Mouse (Mus musculus) liver, embryonic 11.5 days (tissue): ENCODE measurements at regions not wholly inside any gene's neighbourhood (a gene's known extent, or its start where the extent isn't known, plus 50 kb on each side); places are given as distances from the start of the nearest gene placed in this dataset.

Experiments used
- ATAC-seq: fragments of 200-750 bp; cut with Nextera tagmentation; replicated peaks from 2 replicates; pipeline ENCODE4 v1.8.0; 2017; ENCODE audit warnings: moderate number of reproducible peaks, mild to moderate bottlenecking, moderate TSS enrichment, moderate library complexity; ENCODE audit not compliant: low FRiP score
- DNase-seq: peaks from one replicate; pipeline ENCODE4 v3.0.0-alpha.2; 2017; ENCODE audit warnings: low spot score
- H3K27ac ChIP-seq: fragments of 300-500 bp; sonication (generic); 2 replicates; pipeline ENCODE4 v1.5.1; 2014; ENCODE audit warnings: mild to moderate bottlenecking, low read depth, low read length, control low read depth
- H3K27me3 ChIP-seq: fragments of 300-500 bp; sonication (generic); replicated peaks from 2 replicates; pipeline ENCODE4 v1.6.1; 2014; ENCODE audit warnings: low read length, mixed read lengths; ENCODE audit not compliant: control insufficient read depth, insufficient read depth
- H3K36me3 ChIP-seq: fragments of 300-500 bp; sonication (generic); 2 replicates; pipeline ENCODE4 v1.6.1; 2014; ENCODE audit warnings: mild to moderate bottlenecking, low read length, moderate library complexity, mixed read lengths; ENCODE audit not compliant: control insufficient read depth, insufficient read depth
- H3K4me1 ChIP-seq: fragments of 300-500 bp; sonication (generic); replicated peaks from 2 replicates; pipeline ENCODE4 v1.6.1; 2014; ENCODE audit warnings: low read length, mixed read lengths; ENCODE audit not compliant: control insufficient read depth, insufficient read depth
- H3K4me2 ChIP-seq: fragments of 300-500 bp; sonication (generic); 2 replicates; pipeline ENCODE4 v1.6.1; 2014; ENCODE audit warnings: mild to moderate bottlenecking, control low read depth, moderate library complexity
- H3K4me3 ChIP-seq: fragments of 300-500 bp; sonication (generic); 2 replicates; pipeline ENCODE4 v1.5.1; 2014; ENCODE audit warnings: low read depth, low read length, control low read depth
- H3K9ac ChIP-seq: fragments of 300-500 bp; sonication (generic); 2 replicates; pipeline ENCODE4 v1.6.1; 2014; ENCODE audit warnings: low read depth, low read length, control low read depth
- H3K9me3 ChIP-seq: fragments of 300-500 bp; sonication (generic); 2 replicates; pipeline ENCODE4 v1.6.1; 2016; ENCODE audit warnings: low read length, inconsistent platforms, mixed read lengths; ENCODE audit not compliant: control insufficient read depth
- WGBS: fragments of 180-500 bp; shearing (Covaris S2); extraction: QIAGEN DNeasy Blood & Tissue Kit; methylation state at CpG from one replicate; pipeline ENCODE4 v1.1.7; 2014; 5-methylcytosine and 5-hydroxymethylcytosine counted together

DNA sequence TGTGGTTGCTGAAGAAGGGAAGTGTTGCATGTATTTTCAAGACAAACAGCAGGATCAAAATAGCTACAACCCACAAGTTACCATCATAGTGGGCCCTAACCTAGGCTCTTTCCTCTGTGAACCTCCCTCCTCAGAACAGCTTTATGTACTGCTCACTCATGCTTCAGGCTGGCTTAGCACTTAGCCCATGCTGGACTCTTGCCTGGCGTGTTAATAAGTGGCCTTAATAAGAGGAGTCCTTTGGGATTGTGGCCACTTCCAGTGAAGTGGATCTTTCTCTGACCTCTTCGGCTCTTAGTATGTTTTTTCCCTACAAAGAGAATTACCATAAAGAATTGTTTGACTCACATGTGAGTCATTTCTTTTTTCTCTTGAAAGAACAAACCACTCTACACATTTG, 101.9 kb downstream of the Fam204a start:
- 79% methylated on average over 2 of the region's 2 CpGs for WGBS
- Histone ChIP-seq H3K4me1 (no peaks in the 10 kb centered on the region), H3K4me2 (no peak overlapping the region), H3K27me3 (no peaks in the 10 kb centered on the region), H3K9ac (no peak overlapping the region), H3K4me3 (no peak overlapping the region), H3K27ac (no peak overlapping the region), H3K36me3 (no peaks in the 10 kb centered on the region), H3K9me3 (no peaks in the 10 kb centered on the region)
- ATAC-seq: no peak
- no peak for DNase-seq

GRCm38 (mm10) chr19:60120917-60121316, 105.6 kb downstream of the Fam204a start:
- H3K4me3 ChIP-seq: no peak overlapping the region
- no peaks in the 10 kb centered on the region for H3K36me3 ChIP-seq
- H3K4me1 ChIP-seq: no peaks in the 10 kb centered on the region
- WGBS: 71% methylated on average over 5 of the region's 5 CpGs
- no peak overlapping the region for H3K4me2 ChIP-seq
- no peaks in the 10 kb centered on the region for H3K27me3 ChIP-seq
- H3K9me3 ChIP-seq: no peaks in the 10 kb centered on the region
- no peak overlapping the region for H3K27ac ChIP-seq
- no peak for ATAC-seq
- no peak for DNase-seq
- H3K9ac ChIP-seq: no peak overlapping the region

- Histone ChIP-seq H3K9me3 (no peaks in the 10 kb centered on the region), H3K36me3 (no peaks in the 10 kb centered on the region), H3K4me1 (no peaks in the 10 kb centered on the region), H3K4me3 (no peak overlapping the region), H3K27me3 (no peaks in the 10 kb centered on the region), H3K27ac (no peak overlapping the region), H3K9ac (no peak overlapping the region), H3K4me2 (no peak overlapping the region)
- 43% methylated on average over 1 of the region's 1 CpGs for WGBS
- ATAC-seq (no peak), DNase-seq (no peak)
Measured at GRCm38 (mm10) chr19:60119051-60119450, 107.5 kb downstream of the Fam204a start.

- no peaks in the 10 kb centered on the region for H3K4me1 ChIP-seq
- no peak overlapping the region for H3K27ac ChIP-seq
- no peak overlapping the region for H3K4me2 ChIP-seq
- ATAC-seq (no peak), DNase-seq (no peak)
- no peaks in the 10 kb centered on the region for H3K9me3 ChIP-seq
- no peak overlapping the region for H3K9ac ChIP-seq
- WGBS: 69% methylated on average over 7 of the region's 7 CpGs
- no peaks in the 10 kb centered on the region for H3K27me3 ChIP-seq
- no peaks in the 10 kb centered on the region for H3K36me3 ChIP-seq
- H3K4me3 ChIP-seq: no peak overlapping the region
Measured at GRCm38 (mm10) chr19:60113666-60114388, 112.7 kb downstream of the Fam204a start.

- WGBS: 81% methylated on average over 6 of the region's 6 CpGs
- no peak for DNase-seq
- no peak overlapping the region for H3K4me3 ChIP-seq
Measured at GRCm38 (mm10) chr19:60110278-60110677, 116.2 kb downstream of the Fam204a start.

GRCm38 (mm10) chr19:60109488-60109887, 117.0 kb downstream of the Fam204a start:
- H3K4me3 ChIP-seq: no peak overlapping the region
- H3K9me3 ChIP-seq: no peaks in the 10 kb centered on the region
- H3K4me2 ChIP-seq: no peak overlapping the region
- 81% methylated on average over 8 of the region's 8 CpGs for WGBS
- H3K36me3 ChIP-seq: no peaks in the 10 kb centered on the region
- no peak for DNase-seq
- no peak for ATAC-seq
- H3K27ac ChIP-seq: no peak overlapping the region
- H3K27me3 ChIP-seq: no peaks in the 10 kb centered on the region
- H3K4me1 ChIP-seq: no peaks in the 10 kb centered on the region
- H3K9ac ChIP-seq: no peak overlapping the region

More at GRCm38 (mm10) chr19:60110278-60110677, 116.2 kb downstream of the Fam204a start:
- Histone ChIP-seq H3K27me3 (no peaks in the 10 kb centered on the region), H3K9me3 (no peaks in the 10 kb centered on the region), H3K4me1 (no peaks in the 10 kb centered on the region), H3K9ac (no peak overlapping the region), H3K27ac (no peak overlapping the region), H3K4me2 (no peak overlapping the region), H3K36me3 (no peaks in the 10 kb centered on the region)
- ATAC-seq: no peak

GRCm38 (mm10) chr19:60097915-60098314, 128.6 kb downstream of the Fam204a start:
- no peak for ATAC-seq

GRCm38 (mm10) chr19:60074986-60075385, 131.5 kb upstream of the Rab11fip2 start:
- no peaks in the 10 kb centered on the region for H3K4me1 ChIP-seq
- H3K27me3 ChIP-seq: no peaks in the 10 kb centered on the region
- ATAC-seq (no peak), DNase-seq (no peak)
- no peaks in the 10 kb centered on the region for H3K36me3 ChIP-seq
- H3K4me2 ChIP-seq: no peak overlapping the region
- no peaks in the 10 kb centered on the region for H3K9me3 ChIP-seq
- no peak overlapping the region for H3K27ac ChIP-seq
- no peak overlapping the region for H3K9ac ChIP-seq
- no peak overlapping the region for H3K4me3 ChIP-seq
- WGBS: 67% methylated on average over 3 of the region's 3 CpGs

More at GRCm38 (mm10) chr19:60097915-60098314, 128.6 kb downstream of the Fam204a start:
- Histone ChIP-seq H3K27me3 (no peaks in the 10 kb centered on the region), H3K4me3 (no peak overlapping the region), H3K4me2 (no peak overlapping the region), H3K9ac (no peak overlapping the region), H3K27ac (no peak overlapping the region), H3K4me1 (no peaks in the 10 kb centered on the region), H3K9me3 (no peaks in the 10 kb centered on the region), H3K36me3 (no peaks in the 10 kb centered on the region)
- 78% methylated on average over 3 of the region's 3 CpGs for WGBS
- DNase-seq: no peak

DNA sequence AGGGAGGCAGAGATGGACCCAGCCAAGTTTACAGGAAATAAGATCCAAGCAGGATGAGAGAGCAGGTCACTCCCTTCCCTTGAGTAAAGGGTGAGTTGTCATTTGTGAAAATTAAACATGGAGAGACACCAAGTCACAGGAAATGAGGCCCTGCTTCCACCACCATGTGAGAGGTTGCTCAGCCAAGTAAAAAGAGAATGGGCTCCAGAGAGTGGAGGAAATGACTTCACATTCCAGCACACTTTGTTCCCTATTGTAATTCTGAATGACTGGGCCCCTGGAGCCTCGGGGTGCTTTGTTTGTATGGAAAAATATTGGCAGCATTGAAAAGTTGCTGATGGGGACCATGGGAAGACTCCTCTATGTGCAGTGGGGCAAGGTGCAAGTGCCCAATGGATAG, 129.9 kb upstream of the Rab11fip2 start:
- WGBS: 42% methylated on average over 1 of the region's 1 CpGs
- ATAC-seq (no peak), DNase-seq (no peak)
- no peaks in the 10 kb centered on the region for H3K9me3 ChIP-seq
- no peak overlapping the region for H3K9ac ChIP-seq
- no peaks in the 10 kb centered on the region for H3K27me3 ChIP-seq
- H3K4me2 ChIP-seq: no peak overlapping the region
- no peaks in the 10 kb centered on the region for H3K36me3 ChIP-seq
- no peaks in the 10 kb centered on the region for H3K4me1 ChIP-seq
- no peak overlapping the region for H3K27ac ChIP-seq
- no peak overlapping the region for H3K4me3 ChIP-seq
